Mouse (Mus musculus) CH12.LX (cell line): ENCODE results near the gene Fabp3.

Experiments
- CHD2 ChIP-seq: IDR thresholded peaks from 2 replicates; pipeline ENCODE4 v1.6.1; 2011; ENCODE audit warnings: low read length, improper control_type of control experiment
- CTCF ChIP-seq, 2 experiments: IDR thresholded peaks in 1 of 2; conservative IDR thresholded peaks in 1 of 2; 2 replicates each; pipeline ENCODE4 v1.5.1; 2011 to 2012; ENCODE audit warnings: low read depth in 2 of 2, low read length in 2 of 2, improper control_type of control experiment in 1 of 2, inconsistent platforms in 1 of 2, mild to moderate bottlenecking in 1 of 2, moderate library complexity in 1 of 2
- EP300 ChIP-seq: IDR thresholded peaks from 2 replicates; pipeline ENCODE4 v1.6.1; 2011; ENCODE audit warnings: low read length, improper control_type of control experiment
- MAFK ChIP-seq: IDR thresholded peaks from 2 replicates; pipeline ENCODE4 v1.6.1; 2011; ENCODE audit warnings: low read length, improper control_type of control experiment; ENCODE audit not compliant: insufficient replicate concordance
- MAX ChIP-seq: IDR thresholded peaks from 2 replicates; pipeline ENCODE4 v1.6.1; 2011; ENCODE audit warnings: low read length, improper control_type of control experiment
- POLR2A ChIP-seq: IDR thresholded peaks from 2 replicates; pipeline ENCODE4 v1.6.1; 2011; ENCODE audit warnings: low read depth, mild to moderate bottlenecking, improper control_type of control experiment, low read length
- TCF12 ChIP-seq: IDR thresholded peaks from 2 replicates; pipeline ENCODE4 v1.6.1; 2014; ENCODE audit warnings: low read depth, mild to moderate bottlenecking, inconsistent platforms, low read length, improper control_type of control experiment
- USF2 ChIP-seq: conservative IDR thresholded peaks from 2 replicates; pipeline ENCODE4 v1.6.1; 2011; ENCODE audit warnings: low read depth, low read length, improper control_type of control experiment

DNA sequence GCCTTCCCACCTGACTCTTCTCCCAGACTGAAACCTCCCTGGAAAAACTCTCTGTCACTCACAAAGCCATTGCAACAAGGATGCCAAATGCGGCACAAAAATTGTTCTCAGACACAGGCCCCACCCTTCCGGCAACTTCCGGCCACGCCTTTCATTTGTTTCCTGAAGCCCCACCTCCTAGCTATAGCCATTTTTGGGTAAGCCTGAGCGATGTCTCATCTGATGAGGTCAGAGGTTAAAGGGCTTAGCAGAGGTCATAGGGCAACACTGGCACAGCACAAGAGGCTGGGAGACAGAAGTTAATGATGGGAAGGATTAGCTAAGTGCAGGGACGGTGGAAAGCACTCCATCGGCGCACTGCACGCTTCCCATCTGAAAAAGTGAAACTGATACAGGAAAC, 41.8 kb upstream of the Fabp3 start:
- TF ChIP-seq MAFK (no peak), USF2 (no peak), TCF12 (no peak), MAX (no peak), CTCF (conservative IDR thresholded peaks at IDR 0.05 in 1 of 2, IDR thresholded peaks at IDR 0.05 in 1 of 2; ENCODE audit: low read depth in 2 of 2, low read length in 2 of 2) (no peak), EP300 (no peak), POLR2A (no peak), CHD2 (no peak)
